Comparison of ENCODE assay signal across 1 mouse cellular context in genomic region chr7:19572926-19573775, GRCm38 (mm10).
TF ChIP-seq lines count a peak whose summit lies in the region.

No protein-coding gene starts in this region.

TF ChIP-seq in CH12.LX, 34 proteins besides CTCF, POLR2A, EP300 and RAD21 (continued from another document):
- peak; percentile 97 for TF ChIP-seq TCF12 (IDR thresholded peaks at IDR 0.05; ENCODE audit: low read depth, low read length)
- TF ChIP-seq E2F4 (IDR thresholded peaks at IDR 0.05; ENCODE audit: insufficient replicate concordance, low read depth, low read length) = no peak
- no peak for TF ChIP-seq ZC3H11A (IDR thresholded peaks at IDR 0.05; ENCODE audit: low read depth, low read length)
- TF ChIP-seq MAZ (IDR thresholded peaks at IDR 0.05; ENCODE audit: low read depth, low read length) = peak; percentile 83
- no peak for TF ChIP-seq PAX5 (IDR thresholded peaks at IDR 0.05; ENCODE audit: low read length)
- no peak; the same call in none of the 2 replicates for TF ChIP-seq CHD1 (IDR thresholded peaks at IDR 0.05; ENCODE audit: low read depth, low read length)
- no peak for TF ChIP-seq ZNF384 (IDR thresholded peaks at IDR 0.05; ENCODE audit: low read depth, low read length)
- TF ChIP-seq ETS1 (conservative IDR thresholded peaks at IDR 0.05; ENCODE audit: low read depth, low read length) = no peak; the same call in 1 of the 2 replicates
- TF ChIP-seq BHLHE40 (IDR thresholded peaks at IDR 0.05; ENCODE audit: low read depth, low read length) = peak; percentile 91
- peak; percentile 78 for TF ChIP-seq MAX (IDR thresholded peaks at IDR 0.05; ENCODE audit: low read length)
- no peak for TF ChIP-seq JUN (IDR thresholded peaks at IDR 0.05; ENCODE audit: insufficient read depth, low read depth, low read length)
- TF ChIP-seq SIN3A (IDR thresholded peaks at IDR 0.05; ENCODE audit: low read length) = no peak; the same call in none of the 2 replicates
- peak; percentile 81; the same call in 1 of the 2 replicates for TF ChIP-seq KAT2A (IDR thresholded peaks at IDR 0.05; ENCODE audit: insufficient replicate concordance, low read length)
- 0 out of 2 replicates have a peak, but pooled peaks have one; percentile 78 for TF ChIP-seq UBTF (IDR thresholded peaks at IDR 0.05; ENCODE audit: low read depth, low read length)
- TF ChIP-seq MXI1 (IDR thresholded peaks at IDR 0.05; ENCODE audit: low read depth, low read length) = peak; percentile 96
- TF ChIP-seq MAFK (IDR thresholded peaks at IDR 0.05; ENCODE audit: insufficient replicate concordance, low read length) = no peak
- TF ChIP-seq MYC (IDR thresholded peaks at IDR 0.05; ENCODE audit: low read depth, low read length) = peak; percentile 52; the same call in 1 of the 2 replicates
- peak; percentile 57; the same call in 1 of the 2 replicates for TF ChIP-seq POLR2AphosphoS2 (IDR thresholded peaks at IDR 0.05; ENCODE audit: low read depth, low read length)
- TF ChIP-seq IRF4 (IDR thresholded peaks at IDR 0.05; ENCODE audit: low read depth, low read length) = peak; percentile 83
TF ChIP-seq in CH12.LX: peak in this region for 17.
